Mouse (Mus musculus) embryonic facial prominence, embryonic 11.5 days (tissue): ENCODE measurements at regions not wholly inside any gene's neighbourhood (a gene's known extent, or its start where the extent isn't known, plus 50 kb on each side); places are given as distances from the start of the nearest gene placed in this dataset.

Experiments used
- ATAC-seq: fragments of 200-750 bp; cut with Nextera tagmentation; replicated peaks from 2 replicates; pipeline ENCODE4 v1.8.0; 2017; ENCODE audit warnings: low read depth; ENCODE audit not compliant: insufficient number of reproducible peaks, low FRiP score, low TSS enrichment
- DNase-seq: peaks from one replicate; pipeline ENCODE4 v3.0.0-alpha.2; 2015; ENCODE audit warnings: low spot score
- H3K27ac ChIP-seq: fragments of 300-500 bp; sonication (generic); replicated peaks from 2 replicates; pipeline ENCODE4 v1.5.1; 2014; ENCODE audit warnings: mild to moderate bottlenecking, low read depth, low read length, control low read depth
- H3K27me3 ChIP-seq: fragments of 300-500 bp; sonication (generic); 2 replicates; pipeline ENCODE4 v1.6.1; 2014; ENCODE audit warnings: mild to moderate bottlenecking, low read length, moderate library complexity, mixed read lengths; ENCODE audit not compliant: control insufficient read depth, insufficient read depth
- H3K36me3 ChIP-seq: fragments of 300-500 bp; sonication (generic); replicated peaks from 2 replicates; pipeline ENCODE4 v1.6.1; 2014; ENCODE audit warnings: low read depth, mild to moderate bottlenecking, low read length, moderate library complexity, mixed read lengths; ENCODE audit not compliant: control insufficient read depth, insufficient read depth
- H3K4me1 ChIP-seq: fragments of 300-500 bp; sonication (generic); 2 replicates; pipeline ENCODE4 v1.6.1; 2014; ENCODE audit warnings: low read length, mixed read lengths; ENCODE audit not compliant: control insufficient read depth, insufficient read depth
- H3K4me2 ChIP-seq: fragments of 300-500 bp; sonication (generic); 2 replicates; pipeline ENCODE4 v1.6.1; 2014; ENCODE audit warnings: low read depth, mild to moderate bottlenecking, control low read depth, low read length, moderate library complexity
- H3K4me3 ChIP-seq: fragments of 300-500 bp; sonication (generic); 2 replicates; pipeline ENCODE4 v1.5.1; 2014; ENCODE audit warnings: low read depth, low read length, control low read depth
- H3K9ac ChIP-seq: fragments of 300-500 bp; sonication (generic); replicated peaks from 2 replicates; pipeline ENCODE4 v1.6.1; 2014; ENCODE audit warnings: mild to moderate bottlenecking, control low read depth, low read length
- H3K9me3 ChIP-seq: fragments of 300-500 bp; sonication (generic); replicated peaks from 2 replicates; pipeline ENCODE4 v1.6.1; 2016; ENCODE audit warnings: mild to moderate bottlenecking, low read length, inconsistent platforms, mixed read lengths; ENCODE audit not compliant: control insufficient read depth
- WGBS: fragments of 180-500 bp; shearing (Covaris S2); extraction: QIAGEN DNeasy Blood & Tissue Kit; methylation state at CpG from one replicate; pipeline ENCODE4 v1.1.7; 2014; 5-methylcytosine and 5-hydroxymethylcytosine counted together

DNA sequence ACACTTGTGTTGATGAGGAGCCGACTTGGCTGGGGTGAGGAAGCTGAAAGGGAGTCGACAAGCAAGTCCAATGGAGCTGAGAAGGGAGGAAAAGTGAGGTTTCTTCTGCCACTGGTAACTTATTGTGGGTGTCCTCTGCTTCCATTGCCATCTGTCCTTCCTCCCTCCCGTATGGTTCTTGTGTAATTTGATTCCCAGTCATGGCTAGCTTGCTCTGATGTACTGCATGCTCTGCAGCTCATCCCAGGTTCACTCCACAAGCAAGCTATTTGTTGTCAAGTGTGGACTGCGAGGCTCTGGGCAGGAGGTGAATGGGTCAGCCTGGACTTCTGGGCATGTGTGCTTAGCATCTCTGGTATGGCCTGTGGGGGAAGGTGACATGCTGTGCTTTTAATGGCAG, 963.1 kb downstream of the Bcl11a start:
- Histone ChIP-seq H3K27ac (no peak overlapping the region), H3K4me3 (no peak overlapping the region), H3K36me3 (no peaks in the 10 kb centered on the region)

DNA sequence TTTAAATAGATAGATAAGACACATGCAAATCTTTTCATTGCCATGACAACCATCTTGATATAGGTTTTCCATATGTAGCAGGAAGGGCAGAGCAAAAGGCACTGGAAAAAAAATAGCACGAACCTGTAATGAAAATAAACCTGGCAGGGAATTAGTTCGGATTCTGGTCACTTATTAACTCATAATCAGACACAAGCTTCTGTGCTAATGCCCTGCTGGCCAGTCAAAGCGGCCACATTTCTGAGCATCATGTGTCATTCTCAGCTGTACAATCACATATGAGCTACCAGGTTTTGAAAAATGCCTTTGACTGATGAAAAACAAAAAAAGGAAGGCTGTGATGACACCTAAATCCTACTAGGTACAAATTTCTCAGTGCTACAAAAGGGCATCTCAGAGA, 964.9 kb downstream of the Bcl11a start:
- WGBS: 65% methylated on average over 3 of the region's 3 CpGs
- H3K4me3 ChIP-seq: no peak overlapping the region
- H3K4me2 ChIP-seq: no peak overlapping the region
- H3K9me3 ChIP-seq: no peaks in the 10 kb centered on the region
- DNase-seq (no peak), ATAC-seq (no peak)
- H3K27ac ChIP-seq: no peak overlapping the region
- H3K9ac ChIP-seq: no peak overlapping the region
- H3K27me3 ChIP-seq: no peaks in the 10 kb centered on the region
- H3K4me1 ChIP-seq: no peaks in the 10 kb centered on the region
- no peaks in the 10 kb centered on the region for H3K36me3 ChIP-seq

More for the DNA sequence above, 963.1 kb downstream of the Bcl11a start:
- Histone ChIP-seq H3K27me3 (no peaks in the 10 kb centered on the region), H3K9me3 (no peaks in the 10 kb centered on the region), H3K9ac (no peak overlapping the region), H3K4me1 (no peaks in the 10 kb centered on the region), H3K4me2 (no peak overlapping the region)
- no peak for DNase-seq
- ATAC-seq: no peak
- 43% methylated on average over 4 of the region's 4 CpGs for WGBS

DNA sequence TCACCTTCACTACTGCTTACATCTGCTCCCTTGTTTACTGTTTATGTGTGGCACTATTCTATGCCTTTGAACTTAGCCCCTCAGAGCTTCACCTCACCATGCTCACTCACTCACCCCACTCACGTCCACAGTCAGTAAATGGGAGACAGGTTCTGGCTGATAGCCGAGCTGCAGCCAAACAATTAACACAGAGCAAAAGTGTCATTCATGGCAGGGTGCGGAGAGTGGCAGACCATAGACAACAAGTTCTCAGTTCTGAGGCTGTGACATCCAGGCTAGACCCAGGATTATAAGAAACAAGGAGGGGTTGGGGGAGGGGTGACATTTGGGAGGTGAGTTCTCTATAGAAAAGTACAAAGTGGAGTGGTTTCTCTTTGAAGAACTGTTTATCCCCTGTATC, 967.5 kb downstream of the Bcl11a start:
- no peaks in the 10 kb centered on the region for H3K27me3 ChIP-seq
- H3K9me3 ChIP-seq: no peaks in the 10 kb centered on the region
- peak; percentile 42 for DNase-seq
- no peaks in the 10 kb centered on the region for H3K36me3 ChIP-seq
- 0 out of 2 replicates have a peak, but pooled peaks have one; percentile 72 for ATAC-seq
- WGBS: 31% methylated on average over 3 of the region's 3 CpGs
- no peak overlapping the region for H3K4me2 ChIP-seq
- no peaks in the 10 kb centered on the region for H3K4me1 ChIP-seq
- H3K9ac ChIP-seq: no peak overlapping the region
- no peak overlapping the region for H3K4me3 ChIP-seq
- no peak overlapping the region for H3K27ac ChIP-seq

DNA sequence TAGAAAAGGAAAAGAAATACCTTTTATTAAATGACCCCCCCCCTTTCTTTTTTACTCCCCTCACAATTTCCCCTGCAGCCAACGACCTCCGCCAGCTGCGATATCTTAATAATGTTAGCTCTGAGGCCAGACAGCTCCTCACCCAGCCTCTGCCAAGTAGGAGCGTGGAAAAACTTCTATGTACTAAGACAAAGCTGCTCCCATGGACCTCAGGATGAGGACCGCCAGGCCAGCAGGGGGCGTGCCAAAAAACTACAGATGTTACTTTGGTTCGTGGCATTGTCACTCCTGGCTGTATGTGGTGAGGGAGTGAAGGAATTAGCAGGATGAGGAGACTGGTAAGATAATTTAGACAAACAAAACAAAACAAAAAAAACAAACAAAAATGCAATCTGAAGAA, 968.1 kb downstream of the Bcl11a start:
- Histone ChIP-seq H3K9me3 (no peaks in the 10 kb centered on the region), H3K4me3 (no peak overlapping the region), H3K4me1 (no peaks in the 10 kb centered on the region), H3K36me3 (no peaks in the 10 kb centered on the region), H3K4me2 (no peak overlapping the region), H3K9ac (no peak overlapping the region), H3K27me3 (no peaks in the 10 kb centered on the region), H3K27ac (no peak overlapping the region)
- 54% methylated on average over 7 of the region's 7 CpGs for WGBS
- no peak for ATAC-seq
- peak; percentile 44 for DNase-seq

DNA sequence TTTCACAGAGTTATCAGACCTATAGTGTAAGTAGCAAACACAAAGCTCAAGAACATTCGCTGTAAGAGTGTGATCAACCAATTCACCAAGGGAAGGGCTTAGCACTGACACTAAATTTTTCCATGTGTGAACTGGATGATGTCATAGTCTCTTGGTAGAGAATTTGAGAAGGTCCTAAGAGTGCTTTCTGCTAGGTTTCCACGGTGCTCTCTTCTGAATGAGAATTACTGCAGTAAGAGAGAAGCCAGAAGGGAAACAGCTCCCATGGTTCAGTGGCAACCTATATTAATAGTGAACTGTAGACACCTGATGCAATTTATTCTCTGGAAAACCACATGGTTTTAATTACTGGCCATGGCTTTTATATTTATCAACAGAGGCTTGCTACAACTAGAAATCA, 977.8 kb downstream of the Bcl11a start:
- ATAC-seq: 0 out of 2 replicates have a peak, but pooled peaks have one; percentile 64
- peak; percentile 53 for DNase-seq
- no peaks in the 10 kb centered on the region for H3K27me3 ChIP-seq
- H3K27ac ChIP-seq: no peak overlapping the region
- H3K36me3 ChIP-seq: no peaks in the 10 kb centered on the region
- no peak overlapping the region for H3K9ac ChIP-seq
- H3K9me3 ChIP-seq: no peaks in the 10 kb centered on the region
- H3K4me3 ChIP-seq: no peak overlapping the region
- H3K4me2 ChIP-seq: no peak overlapping the region
- 37% methylated on average over 2 of the region's 2 CpGs for WGBS
- 0 out of 2 replicates have a peak, but pooled peaks cover 2% of the 10 kb centered on the region for H3K4me1 ChIP-seq

DNA sequence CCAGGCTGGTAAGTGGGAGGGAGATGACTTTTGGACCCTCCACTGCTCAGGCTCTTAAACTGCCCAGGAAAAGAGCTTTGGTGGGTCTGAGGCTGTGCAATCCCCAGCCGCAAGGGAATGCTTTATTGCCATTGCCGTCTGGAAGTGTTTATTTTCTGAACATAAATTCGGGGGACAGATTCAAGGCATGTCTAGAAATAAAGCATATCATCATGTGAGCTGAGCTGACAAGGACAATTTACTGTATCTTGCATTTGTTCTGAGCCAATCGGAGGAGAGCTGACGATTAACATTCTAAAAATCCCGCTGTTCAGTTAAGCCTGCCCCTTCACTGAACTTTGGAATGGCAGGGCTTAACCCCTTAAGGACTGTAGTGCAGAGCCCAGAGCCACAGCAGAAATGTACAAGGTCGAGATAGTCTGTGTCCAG, 979.3 kb downstream of the Bcl11a start:
- Histone ChIP-seq H3K9ac (no peak overlapping the region), H3K27ac (0 out of 2 replicates have a peak overlapping the region, but pooled peaks have one; percentile 10), H3K4me1 (0 out of 2 replicates have a peak, but pooled peaks cover 2% of the 10 kb centered on the region), H3K27me3 (no peaks in the 10 kb centered on the region), H3K36me3 (no peaks in the 10 kb centered on the region), H3K4me2 (peak overlapping the region; percentile 24; the same call in 1 of the 2 replicates), H3K9me3 (no peaks in the 10 kb centered on the region), H3K4me3 (no peak overlapping the region)
- peak; percentile 77 for DNase-seq
- 2% methylated on average over 7 of the region's 7 CpGs for WGBS
- ATAC-seq: peak; percentile 91

DNA sequence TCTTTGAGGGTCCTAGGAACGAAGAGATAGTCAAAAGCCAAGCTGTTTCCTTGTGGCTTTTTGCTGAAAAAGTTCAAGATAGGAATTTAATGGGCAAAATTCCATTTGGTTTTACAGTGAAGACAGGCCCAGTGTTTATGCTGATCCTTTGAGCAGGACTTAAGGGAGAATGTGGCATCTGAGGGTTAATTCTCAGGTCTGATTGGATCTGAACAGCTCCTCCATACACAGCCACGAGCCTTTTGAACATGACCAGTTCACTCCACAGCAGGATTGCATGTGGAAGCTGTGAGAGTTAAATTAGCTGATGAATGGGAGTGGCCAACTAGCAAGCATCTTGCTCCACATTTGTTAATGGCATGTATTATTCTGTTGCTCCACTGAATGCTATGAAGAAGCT, 979.7 kb downstream of the Bcl11a start:
- Histone ChIP-seq H3K27ac (0 out of 2 replicates have a peak overlapping the region, but pooled peaks have one; percentile 10), H3K4me3 (no peak overlapping the region), H3K36me3 (no peaks in the 10 kb centered on the region), H3K27me3 (no peaks in the 10 kb centered on the region), H3K9me3 (no peaks in the 10 kb centered on the region), H3K4me1 (0 out of 2 replicates have a peak, but pooled peaks cover 2% of the 10 kb centered on the region), H3K9ac (no peak overlapping the region), H3K4me2 (no peak overlapping the region)
- DNase-seq: peak; percentile 43
- ATAC-seq: peak; percentile 78; the same call in 1 of the 2 replicates
- 10% methylated on average over 2 of the region's 2 CpGs for WGBS

DNA sequence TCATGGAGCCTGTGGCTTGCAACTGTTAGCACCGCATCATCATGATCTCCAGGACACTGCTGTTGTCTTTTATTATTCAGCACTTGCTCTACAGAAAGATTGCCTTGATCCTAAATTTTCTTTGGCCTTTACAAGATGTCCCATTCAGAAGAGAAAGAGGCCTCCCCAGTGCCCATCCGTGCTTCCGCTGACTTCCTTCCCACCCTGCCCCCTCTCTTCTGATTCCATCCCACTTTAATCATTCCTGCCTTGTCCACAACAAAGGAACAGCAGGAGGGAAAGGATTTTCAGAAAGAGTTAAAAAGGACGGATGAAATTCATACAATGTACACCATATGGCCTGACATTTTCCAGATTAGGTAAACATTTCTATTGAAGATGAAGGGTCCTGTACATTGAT, 985.2 kb downstream of the Bcl11a start:
- H3K36me3 ChIP-seq: no peaks in the 10 kb centered on the region
- H3K4me2 ChIP-seq: no peak overlapping the region
- H3K4me3 ChIP-seq: no peak overlapping the region
- H3K27ac ChIP-seq: no peak overlapping the region
- 28% methylated on average over 4 of the region's 4 CpGs for WGBS
- H3K9ac ChIP-seq: no peak overlapping the region
- peaks cover 3% of the 10 kb centered on the region; the same call in 1 of the 2 replicates for H3K4me1 ChIP-seq
- ATAC-seq: no peak
- H3K9me3 ChIP-seq: no peaks in the 10 kb centered on the region
- DNase-seq: peak; percentile 47
- no peaks in the 10 kb centered on the region for H3K27me3 ChIP-seq
